ENCODE assay signal across 25 mouse cellular contexts in the genomic region with DNA sequence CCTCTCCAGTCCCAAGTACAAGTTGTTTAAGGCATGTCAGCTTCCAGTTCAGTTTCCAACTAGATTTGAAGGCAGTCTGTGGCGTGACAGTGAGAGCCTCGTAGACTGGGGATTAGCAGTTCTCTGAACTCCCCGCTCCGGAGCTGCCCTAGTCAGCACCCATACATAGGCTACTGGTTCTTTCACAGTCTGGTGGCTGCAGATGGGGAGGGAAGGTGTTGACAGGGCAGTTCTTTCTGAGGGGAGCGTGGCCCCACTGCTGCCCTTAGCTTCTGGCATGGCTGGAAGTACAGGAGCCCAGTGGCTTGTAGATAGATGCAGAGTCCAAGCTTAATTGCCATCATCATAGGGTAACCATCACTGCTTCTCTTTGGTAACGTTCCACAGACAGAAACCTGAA.
DNase-seq lines count a peak whose midpoint lies in the region; ATAC-seq and TF ChIP-seq lines count a peak whose summit lies in the region.
"Had no signal": no experiment of that assay in that cellular context is flagged by ENCODE, and none has a peak within 500 bp of the region (broad histone marks: within the 10 kb centered on the region; RNA-seq: fewer than 3 reads in every experiment).

No protein-coding gene starts in this region.

- no peaks in the 10 kb centered on the region; the same call in 1 of the 2 replicates for H3K27me3 ChIP-seq in heart, embryonic 12.5 days (replicated peaks)
- H3K27me3 ChIP-seq in heart, embryonic 14.5 days (ENCODE audit: control insufficient read depth, insufficient read depth, low read length) = no peaks in the 10 kb centered on the region
- H3K27me3 ChIP-seq in heart, adult 2 months (ENCODE audit: control insufficient read depth, insufficient read depth, low read length) = no peaks in the 10 kb centered on the region
- H3K27me3 ChIP-seq in heart, postnatal 0 days (ENCODE audit: control insufficient read depth, insufficient read depth, low read length) = no peaks in the 10 kb centered on the region
- H3K27me3 ChIP-seq: CH12.LX; embryonic facial prominence, embryonic 12.5 days; forebrain, embryonic 13.5 days; Patski had no signal

- TF ChIP-seq CTCF in heart, adult 2 months (IDR thresholded peaks at IDR 0.05) = no peak
- TF ChIP-seq CTCF in heart, postnatal 0 days (IDR thresholded peaks at IDR 0.05; ENCODE audit: low read depth) = no peak

- peak; percentile 45; the same call in 1 of the 2 replicates for ATAC-seq in heart, embryonic 12.5 days (ENCODE audit: insufficient number of reproducible peaks, low FRiP score)
- peak; percentile 54; the same call in 1 of the 2 replicates for ATAC-seq in heart, embryonic 14.5 days (ENCODE audit: insufficient number of reproducible peaks, insufficient read depth, low FRiP score, low read depth)
- ATAC-seq in heart, postnatal 0 days (ENCODE audit: insufficient read depth, low read depth) = 0 out of 2 replicates have a peak, but pooled peaks have one; percentile 39
- ATAC-seq: activated CD4-positive, CD25-positive, alpha-beta regulatory T cell, adult 4 months; CD4-positive, CD25-positive, alpha-beta regulatory T cell, adult 4 months; forebrain, embryonic 13.5 days; Patski had no signal

- H3K36me3 ChIP-seq in heart, embryonic 12.5 days = peaks cover 3% of the 10 kb centered on the region
- peaks cover 5% of the 10 kb centered on the region; the same call in 1 of the 2 replicates for H3K36me3 ChIP-seq in heart, embryonic 14.5 days (ENCODE audit: control insufficient read depth, insufficient read depth, low read length)
- H3K36me3 ChIP-seq in heart, adult 2 months (ENCODE audit: control insufficient read depth, insufficient read depth, low read length) = no peaks in the 10 kb centered on the region
- peaks cover 3% of the 10 kb centered on the region; the same call in 1 of the 2 replicates for H3K36me3 ChIP-seq in heart, postnatal 0 days (replicated peaks; ENCODE audit: control insufficient read depth, insufficient read depth, low read length)

- H3K79me2 ChIP-seq in heart, adult 2 months (replicated peaks; ENCODE audit: control insufficient read depth, insufficient read depth, low read length) = no peaks in the 10 kb centered on the region

- peaks cover 13% of the 10 kb centered on the region for H3K4me1 ChIP-seq in heart, embryonic 12.5 days (replicated peaks)
- H3K4me1 ChIP-seq in heart, embryonic 14.5 days (ENCODE audit: control insufficient read depth in 2 of 2, insufficient read depth in 2 of 2, low read length in 2 of 2) = peaks cover 5% of the 10 kb centered on the region in 2 experiments; a peak in 2 of 4 replicates
- no peaks in the 10 kb centered on the region for H3K4me1 ChIP-seq in heart, adult 2 months (ENCODE audit: control insufficient read depth, insufficient read depth, low read length)
- H3K4me1 ChIP-seq in heart, postnatal 0 days (ENCODE audit: control insufficient read depth, insufficient read depth) = no peaks in the 10 kb centered on the region

- TF ChIP-seq POLR2A in heart, adult 2 months (IDR thresholded peaks at IDR 0.05; ENCODE audit: insufficient read depth, low read depth, low read length) = no peak

- no peak overlapping the region for H3K9ac ChIP-seq in heart, embryonic 12.5 days
- 0 out of 2 replicates have a peak overlapping the region, but pooled peaks have one; percentile 17 for H3K9ac ChIP-seq in heart, embryonic 14.5 days (ENCODE audit: low read length)
- H3K9ac ChIP-seq in heart, adult 2 months (ENCODE audit: low read depth, low read length) = no peak overlapping the region
- H3K9ac ChIP-seq in heart, postnatal 0 days (replicated peaks; ENCODE audit: low read depth, low read length) = no peak overlapping the region
- H3K9ac ChIP-seq: embryonic facial prominence, embryonic 12.5 days; forebrain, embryonic 13.5 days had no signal

- intact Hi-C loops in heart, postnatal 25 days (cut with DNase I) = no loop called here
- intact Hi-C loops in heart, adult 2 months (cut with DNase I) = no loop called here
- intact Hi-C loops in heart, postnatal 10 days (cut with DNase I) = no loop called here

- H3K27ac ChIP-seq in heart, embryonic 12.5 days (ENCODE audit: poor library complexity, severe bottlenecking) = no peak overlapping the region
- no peak overlapping the region for H3K27ac ChIP-seq in heart, embryonic 14.5 days (replicated peaks in 1 of 2; ENCODE audit: control insufficient read depth in 1 of 2, insufficient read depth in 1 of 2, low read depth in 2 of 2, low read length in 2 of 2)
- H3K27ac ChIP-seq in heart, adult 2 months = no peak overlapping the region
- no peak overlapping the region for H3K27ac ChIP-seq in heart, postnatal 0 days (ENCODE audit: low read depth)
- H3K27ac ChIP-seq: embryonic facial prominence, embryonic 10.5 days; embryonic facial prominence, embryonic 12.5 days; forebrain, embryonic 13.5 days had no signal

- peak; percentile 79 for DNase-seq in heart, adult 11 months
- DNase-seq in heart, postnatal 25 days (ENCODE audit: low spot score) = no peak
- DNase-seq in heart, adult 8-10 months (ENCODE audit: low spot score) = no peak
- DNase-seq in heart, adult 2 months = no peak
- no peak for DNase-seq in heart, postnatal 0 days (ENCODE audit: low spot score)
- no peak for DNase-seq in heart, postnatal 10 days
- DNase-seq: adrenal gland, adult 8-10 months; adrenal gland, postnatal 14 days; adrenal gland, postnatal 36 days; B cell, adult 2 months; cerebellum, adult 11-12 months; cerebellum, adult 2 months; cerebellum, adult 9-10 months; cerebellum, postnatal 10 days; cerebellum, postnatal 25 days had no signal

- WGBS in heart, embryonic 12.5 days = 45% methylated on average over 6 of the region's 6 CpGs
- 38% methylated on average over 6 of the region's 6 CpGs for WGBS in heart, embryonic 14.5 days
- WGBS in heart, adult 2 months = 90% methylated on average over 6 of the region's 6 CpGs
- 62% methylated on average over 6 of the region's 6 CpGs for WGBS in heart, postnatal 0 days

- H3K4me2 ChIP-seq in heart, embryonic 12.5 days = no peak overlapping the region
- H3K4me2 ChIP-seq in heart, embryonic 14.5 days (ENCODE audit: low read length) = no peak overlapping the region
- H3K4me2 ChIP-seq in heart, postnatal 0 days (ENCODE audit: low read depth, low read length) = no peak overlapping the region
- H3K4me2 ChIP-seq: embryonic facial prominence, embryonic 12.5 days; forebrain, embryonic 13.5 days had no signal

- H3K4me3 ChIP-seq in heart, embryonic 12.5 days = no peak overlapping the region
- no peak overlapping the region for H3K4me3 ChIP-seq in heart, embryonic 14.5 days (ENCODE audit: control insufficient read depth in 1 of 2, insufficient read depth in 1 of 2, low read depth in 1 of 2, low read length in 2 of 2)
- no peak overlapping the region for H3K4me3 ChIP-seq in heart, adult 2 months
- no peak overlapping the region for H3K4me3 ChIP-seq in heart, postnatal 0 days (ENCODE audit: low read depth, low read length)
- H3K4me3 ChIP-seq: embryonic facial prominence, embryonic 10.5 days; embryonic facial prominence, embryonic 12.5 days; forebrain, embryonic 13.5 days had no signal

- TF ChIP-seq EP300 in heart, adult 2 months (IDR thresholded peaks at IDR 0.05; ENCODE audit: insufficient read depth, low read depth, low read length) = no peak
- TF ChIP-seq EP300 in heart, postnatal 0 days (IDR thresholded peaks at IDR 0.05; ENCODE audit: low read depth) = no peak

- no peaks in the 10 kb centered on the region for H3K9me3 ChIP-seq in heart, embryonic 12.5 days (replicated peaks)
- H3K9me3 ChIP-seq in heart, embryonic 14.5 days (ENCODE audit: control insufficient read depth, low read length) = no peaks in the 10 kb centered on the region
- H3K9me3 ChIP-seq in heart, postnatal 0 days (replicated peaks; ENCODE audit: control insufficient read depth, low read length) = no peaks in the 10 kb centered on the region
- H3K9me3 ChIP-seq: embryonic facial prominence, embryonic 10.5 days; embryonic facial prominence, embryonic 12.5 days; forebrain, embryonic 13.5 days; G1E had no signal
